Mouse (Mus musculus) hindlimb bud, embryonic 11.5 days (tissue): ENCODE measurements at regions not wholly inside any gene's neighbourhood (a gene's known extent, or its start where the extent isn't known, plus 50 kb on each side); places are given as distances from the start of the nearest gene placed in this dataset.
"Not testable (repeated sequence)": the region's sequence is repeated elsewhere in the genome, so short reads cannot be mapped to it uniquely, and the experiment has no call there.

Experiments used
- DNase-seq: peaks from one replicate; pipeline ENCODE4 v3.0.0-alpha.2; 2012; ENCODE audit warnings: low read depth, low spot score; ENCODE audit errors: extremely low spot score

- peak; percentile 28 for DNase-seq
Observed at GRCm38 (mm10) chr5:149815879-149816278, 137.8 kb downstream of the B3glct start.

DNA sequence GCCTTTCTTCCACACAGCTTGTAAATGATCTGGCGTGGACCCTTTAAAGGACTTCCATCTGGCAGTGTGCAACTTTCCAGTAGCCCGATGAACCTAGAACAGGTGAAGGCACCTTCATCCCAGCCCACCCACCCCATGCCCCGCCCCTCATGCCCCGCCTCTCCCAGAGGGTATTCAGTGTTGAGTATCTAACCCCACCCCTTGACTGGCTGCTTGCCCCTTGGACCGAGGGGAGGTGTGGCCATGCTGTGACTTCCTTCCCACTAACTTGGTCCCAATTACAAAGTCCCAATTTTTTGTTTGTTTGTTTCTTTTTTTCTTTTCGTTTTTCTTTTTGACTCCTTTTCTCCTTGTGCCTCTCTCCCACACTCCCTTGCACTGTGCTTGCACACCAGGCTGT lies 140.8 kb downstream of the B3glct start:
- DNase-seq: no peak

DNA sequence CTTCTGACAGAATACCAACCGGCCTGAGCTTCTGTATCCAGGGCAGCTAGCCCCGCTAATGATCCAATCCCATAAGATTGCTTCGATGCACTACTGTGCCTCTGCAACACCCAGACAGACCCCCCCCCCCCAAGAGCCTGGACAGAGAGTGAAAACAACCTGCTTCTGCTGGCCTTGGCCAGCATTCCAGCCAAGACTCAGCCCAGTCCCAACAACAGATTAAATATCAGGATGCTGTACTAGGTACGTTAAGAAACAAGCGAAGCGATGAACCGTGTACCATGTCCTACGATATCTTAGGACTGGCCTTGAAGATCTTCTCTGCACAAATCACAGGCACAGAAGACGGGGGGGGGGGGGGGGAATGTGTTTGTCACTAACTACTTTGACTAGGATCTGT lies 145.8 kb downstream of the B3glct start:
- no peak for DNase-seq

- no peak for DNase-seq
Observed at GRCm38 (mm10) chr5:149827599-149827998, 149.6 kb downstream of the B3glct start.

DNA sequence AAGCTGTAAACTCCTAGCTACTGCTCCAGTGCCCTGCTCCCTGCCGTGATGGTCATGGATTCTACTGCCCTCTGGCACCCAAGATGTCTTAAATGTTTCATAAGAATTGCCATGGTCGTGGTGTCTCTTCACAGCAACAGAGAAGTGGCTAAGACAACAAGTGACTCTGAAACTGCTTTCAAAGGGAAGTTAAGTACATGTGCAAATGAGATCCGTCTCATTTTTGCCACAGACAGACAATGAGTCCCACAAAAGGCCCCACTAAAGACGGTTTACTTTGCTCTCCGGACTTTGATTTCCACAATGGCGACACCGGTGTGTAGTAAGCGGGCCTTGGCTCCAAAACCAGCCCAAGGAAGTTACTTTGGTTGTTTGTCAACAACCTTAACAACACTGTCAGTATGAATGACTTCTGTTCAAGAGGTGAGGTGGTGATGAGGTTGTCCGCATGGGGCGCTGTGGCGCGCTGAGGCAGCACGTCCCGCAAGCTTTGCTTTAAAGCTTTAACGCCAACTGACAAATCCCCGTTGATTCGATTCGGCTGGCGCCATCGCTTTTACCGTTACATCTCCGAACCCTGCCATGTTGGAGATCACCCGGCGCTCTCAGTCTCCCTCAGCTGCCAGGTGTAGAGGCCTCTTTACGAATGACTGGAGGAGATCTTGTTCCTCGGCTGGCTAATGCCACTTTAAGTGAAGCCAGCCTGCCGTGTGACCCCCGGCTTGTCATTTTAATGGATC lies 153.3 kb downstream of the B3glct start:
- peak; percentile 64 for DNase-seq

GRCm38 (mm10) chr5:149837379-149837778 lies 159.3 kb downstream of the B3glct start:
- DNase-seq: no peak

GRCm38 (mm10) chr5:149842491-149842890 lies 164.5 kb downstream of the B3glct start:
- no peak for DNase-seq

- DNase-seq: no peak
Observed at GRCm38 (mm10) chr5:149843310-149843709, 165.3 kb downstream of the B3glct start.

DNA sequence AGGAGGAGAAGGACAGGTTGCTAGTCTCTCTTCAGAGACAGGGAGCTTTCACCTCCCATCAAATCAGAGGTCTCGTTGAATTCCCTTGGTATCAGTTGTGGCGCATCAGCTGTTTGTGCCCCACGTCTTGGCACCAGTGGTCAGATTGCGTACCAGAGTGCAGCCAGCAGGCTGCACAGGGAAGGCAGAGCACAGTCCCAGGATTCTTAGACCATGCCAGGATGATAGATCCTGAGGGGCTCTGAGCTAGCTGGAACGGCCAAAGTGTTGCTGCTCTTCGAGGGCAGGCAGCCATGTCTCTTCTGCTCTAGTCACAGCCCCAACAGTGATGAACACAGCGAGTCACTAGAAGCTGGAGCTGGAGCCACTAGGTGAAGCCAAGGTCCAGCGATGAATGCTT lies 167.2 kb downstream of the B3glct start:
- no peak for DNase-seq

- no peak for DNase-seq
Observed at GRCm38 (mm10) chr5:149848465-149848864, 170.0 kb upstream of the Rxfp2 start.

- peak; percentile 79 for DNase-seq
Observed at GRCm38 (mm10) chr5:149851011-149851410, 167.5 kb upstream of the Rxfp2 start.

DNA sequence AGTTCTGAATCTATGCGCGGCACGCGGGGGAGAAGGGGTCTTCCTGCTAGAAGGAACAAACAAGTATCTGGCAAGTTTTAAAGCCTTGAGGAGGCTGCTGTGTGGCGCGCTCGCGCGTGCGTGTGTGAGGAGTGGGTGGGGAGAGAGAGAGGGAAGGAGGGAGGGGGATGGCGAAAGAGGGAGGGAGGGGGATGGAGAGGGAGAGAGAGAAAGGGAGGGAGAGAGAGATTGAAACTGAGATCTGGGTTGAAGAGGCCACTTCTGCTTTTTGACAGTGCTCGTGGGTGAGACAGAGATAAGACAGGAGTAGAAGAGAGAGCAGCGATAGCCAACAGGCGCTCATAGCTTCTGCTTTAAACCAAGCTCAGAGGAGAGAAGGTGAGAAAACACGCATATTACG lies 166.0 kb upstream of the Rxfp2 start:
- DNase-seq: no peak

DNA sequence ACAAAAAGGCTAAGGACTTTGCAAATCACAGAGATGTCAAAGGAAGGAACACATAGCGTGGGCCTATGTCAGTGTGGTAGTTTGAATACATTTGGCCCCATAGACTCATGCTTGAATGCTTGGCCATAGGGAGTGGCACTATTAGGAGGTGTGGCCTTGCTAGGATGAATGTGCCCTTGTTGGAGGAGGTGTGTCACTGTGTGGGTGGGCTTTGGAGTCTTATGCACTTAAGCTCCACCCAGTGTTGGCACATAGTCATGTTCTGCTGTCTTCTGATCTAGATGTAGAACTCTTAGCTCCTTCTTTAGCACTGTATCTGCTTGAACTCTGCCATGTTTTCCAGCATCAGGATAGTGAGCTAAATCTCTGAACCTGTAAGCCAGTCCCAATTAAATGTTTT lies 162.4 kb upstream of the Rxfp2 start:
- DNase-seq: no peak

- DNase-seq: no peak
Observed at GRCm38 (mm10) chr5:149857019-149857418, 161.5 kb upstream of the Rxfp2 start.

DNA sequence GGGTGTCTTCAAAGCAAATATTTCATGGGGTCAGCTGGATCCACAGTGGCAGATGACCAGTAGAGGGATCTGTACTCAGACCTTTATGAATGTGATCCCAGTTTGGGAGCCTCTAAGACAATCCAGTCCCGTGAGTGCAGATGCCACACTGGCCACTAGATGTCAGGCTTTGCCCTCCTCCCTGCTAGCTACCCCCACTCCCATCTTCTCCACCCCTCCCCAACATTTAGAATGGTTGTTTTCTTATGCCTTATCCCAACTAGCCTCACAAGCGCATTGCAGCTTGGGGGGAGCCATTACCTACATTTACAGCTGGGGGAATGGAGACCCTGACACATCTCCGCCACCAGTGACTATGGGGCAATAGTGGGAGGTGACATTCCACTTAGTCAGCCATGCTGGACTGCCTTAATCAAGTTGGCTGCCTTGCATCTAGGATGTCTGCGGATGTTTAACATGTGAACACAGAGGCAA lies 156.9 kb upstream of the Rxfp2 start:
- DNase-seq: no peak

DNA sequence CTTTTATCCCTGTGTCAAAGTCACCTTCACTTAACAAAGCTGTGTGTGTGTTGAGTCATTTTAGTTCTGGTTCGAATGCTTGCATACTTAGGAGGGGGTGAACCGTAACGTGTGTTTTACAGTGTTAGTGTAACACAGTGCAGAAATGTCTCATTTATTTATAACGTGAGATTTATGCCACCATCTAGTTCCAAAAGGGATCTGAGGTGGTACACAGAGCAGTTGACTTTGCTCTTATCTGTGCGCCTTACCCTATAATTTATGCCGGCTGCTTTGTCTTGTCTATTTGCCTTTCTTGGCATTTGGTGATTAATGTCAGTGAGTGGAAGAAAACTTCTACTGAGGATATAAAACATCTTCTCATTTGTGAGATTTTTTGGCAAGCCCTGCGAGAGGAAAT lies 150.5 kb upstream of the Rxfp2 start:
- DNase-seq: no peak

- no peak for DNase-seq
Observed at GRCm38 (mm10) chr5:149869441-149869840, 149.0 kb upstream of the Rxfp2 start.

GRCm38 (mm10) chr5:149870596-149870995 lies 147.9 kb upstream of the Rxfp2 start:
- no peak for DNase-seq

GRCm38 (mm10) chr5:149871521-149871920 lies 147.0 kb upstream of the Rxfp2 start:
- no peak for DNase-seq

DNA sequence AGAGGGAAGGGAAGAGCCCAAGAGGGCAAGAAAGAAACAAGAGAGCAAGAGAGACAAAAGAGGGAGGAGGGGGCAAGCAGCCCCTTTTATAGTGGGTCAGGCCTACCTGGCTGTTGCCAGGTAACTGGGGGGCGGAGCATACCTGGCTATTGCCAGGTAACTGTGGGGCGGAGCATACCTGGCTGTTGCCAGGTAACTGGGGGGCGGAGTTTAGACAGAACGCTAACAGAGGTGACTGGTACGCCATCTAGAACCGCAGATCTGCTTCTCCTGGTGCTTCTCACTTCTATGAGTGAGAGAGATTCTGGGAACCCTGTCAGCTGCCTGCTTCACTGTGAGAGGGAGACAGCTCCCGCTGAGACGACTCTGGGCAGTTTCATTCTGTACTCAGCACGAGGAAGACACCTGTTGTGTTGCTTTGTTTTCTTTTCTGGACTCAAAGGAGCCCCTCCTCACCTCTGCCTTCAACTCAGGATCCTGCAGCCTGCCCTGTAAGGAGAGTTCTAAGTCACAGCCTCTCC lies 144.9 kb upstream of the Rxfp2 start:
- no peak for DNase-seq

GRCm38 (mm10) chr5:149874342-149874741 lies 144.1 kb upstream of the Rxfp2 start:
- no peak for DNase-seq

- DNase-seq: not testable (repeated sequence)
Observed at GRCm38 (mm10) chr5:149892453-149892852, 126.0 kb upstream of the Rxfp2 start.

GRCm38 (mm10) chr5:149906927-149907326 lies 111.5 kb upstream of the Rxfp2 start:
- no peak for DNase-seq
